Mouse (Mus musculus) embryonic facial prominence, embryonic 14.5 days (tissue): ENCODE results near the gene Mcm10. TPM values are rescaled to one million over a fixed set of nuclear protein-coding genes. Genes with fewer than 3 reads are reported as not detected.

Experiments
- ATAC-seq: fragments of 200-750 bp; cut with Nextera tagmentation; 2 replicates; pipeline ENCODE4 v1.8.0; 2017; ENCODE audit warnings: low read depth, moderate number of reproducible peaks, moderate TSS enrichment
- DNase-seq: peaks from one replicate; pipeline ENCODE4 v3.0.0-alpha.2; 2015; ENCODE audit warnings: low spot score
- H3K27ac ChIP-seq: fragments of 300-500 bp; sonication (generic); replicated peaks from 2 replicates; pipeline ENCODE4 v1.5.1; 2014; ENCODE audit warnings: low read depth, mild to moderate bottlenecking, low read length, moderate library complexity
- H3K27me3 ChIP-seq: fragments of 300-500 bp; sonication (generic); replicated peaks from 2 replicates; pipeline ENCODE4 v1.6.1; 2014; ENCODE audit warnings: low read length; ENCODE audit not compliant: control insufficient read depth, insufficient read depth
- H3K36me3 ChIP-seq: fragments of 300-500 bp; sonication (generic); 2 replicates; pipeline ENCODE4 v1.6.1; 2014; ENCODE audit warnings: low read length, mixed read lengths; ENCODE audit not compliant: control insufficient read depth, insufficient read depth
- H3K4me1 ChIP-seq: fragments of 300-500 bp; sonication (generic); 2 replicates; pipeline ENCODE4 v1.6.1; 2014; ENCODE audit warnings: antibody characterized with exemption, low read length; ENCODE audit not compliant: control insufficient read depth, insufficient read depth
- H3K4me2 ChIP-seq: fragments of 300-500 bp; sonication (generic); 2 replicates; pipeline ENCODE4 v1.6.1; 2014; ENCODE audit warnings: low read depth, mild to moderate bottlenecking, low read length, moderate library complexity, mixed read lengths
- H3K4me3 ChIP-seq: fragments of 300-500 bp; sonication (generic); 2 replicates; pipeline ENCODE4 v1.5.1; 2014; ENCODE audit warnings: low read depth, mild to moderate bottlenecking, low read length
- H3K9ac ChIP-seq: fragments of 300-500 bp; sonication (generic); 2 replicates; pipeline ENCODE4 v1.6.1; 2014; ENCODE audit warnings: low read depth, mild to moderate bottlenecking, low read length, moderate library complexity, mixed read lengths
- H3K9me3 ChIP-seq: fragments of 300-500 bp; sonication (generic); 2 replicates; pipeline ENCODE4 v1.6.1; 2016; ENCODE audit warnings: low read length; ENCODE audit not compliant: control insufficient read depth
- WGBS: fragments of 180-500 bp; shearing (Covaris S2); extraction: QIAGEN DNeasy Blood & Tissue Kit; methylation state at CpG from one replicate; pipeline ENCODE4 v1.1.7; 2014; 5-methylcytosine and 5-hydroxymethylcytosine counted together
- polyA plus RNA-seq: library from polyadenylated mRNA; unstranded; fragments of >200 nt; fragmentation: Nextera tagmentation; extraction: Ambion mirVana; gene quantifications from 2 replicates; pipeline ENCODE4 v1.2.1, GENCODE M21; 2014

The Mcm10 gene
- polyA plus RNA-seq, 1 experiment from 2014 or later, result 23.3 TPM

- H3K27me3 ChIP-seq, result no peaks in the 10 kb centered on the region
- WGBS, result 92% methylated on average over 6 of the region's 6 CpGs
- H3K27ac ChIP-seq, result no peak overlapping the region
- no peak overlapping the region for H3K9ac ChIP-seq
- no peak overlapping the region for H3K4me3 ChIP-seq
- no peaks in the 10 kb centered on the region for H3K4me1 ChIP-seq
- no peak for DNase-seq
- H3K4me2 ChIP-seq, result no peak overlapping the region
- H3K36me3 ChIP-seq, result peaks cover 48% of the 10 kb centered on the region
- H3K9me3 ChIP-seq, result no peaks in the 10 kb centered on the region
- no peak for ATAC-seq
Observed at GRCm38 (mm10) chr2:5001266-5001665, 11.3 kb downstream of the Mcm10 start.

GRCm38 (mm10) chr2:4998905-4999304 is 13.7 kb downstream of the Mcm10 start:
- H3K27ac ChIP-seq, result no peak overlapping the region
- peaks cover 58% of the 10 kb centered on the region for H3K36me3 ChIP-seq
- H3K27me3 ChIP-seq, result no peaks in the 10 kb centered on the region
- H3K4me3 ChIP-seq, result no peak overlapping the region
- H3K9ac ChIP-seq, result no peak overlapping the region
- WGBS, result 79% methylated on average over 3 of the region's 3 CpGs
- no peaks in the 10 kb centered on the region for H3K9me3 ChIP-seq
- H3K4me1 ChIP-seq, result no peaks in the 10 kb centered on the region
- ATAC-seq (no peak), DNase-seq (no peak)
- no peak overlapping the region for H3K4me2 ChIP-seq

- Histone ChIP-seq H3K4me3 (no peak overlapping the region), H3K27me3 (no peaks in the 10 kb centered on the region), H3K36me3 (peaks cover 58% of the 10 kb centered on the region), H3K4me1 (no peaks in the 10 kb centered on the region), H3K9me3 (no peaks in the 10 kb centered on the region), H3K4me2 (no peak overlapping the region), H3K9ac (no peak overlapping the region), H3K27ac (no peak overlapping the region)
- ATAC-seq (no peak), DNase-seq (no peak)
- WGBS, result 97% methylated on average over 6 of the region's 6 CpGs
Observed at GRCm38 (mm10) chr2:4996421-4996824, 16.2 kb downstream of the Mcm10 start.

GRCm38 (mm10) chr2:4995646-4996045 is 16.9 kb downstream of the Mcm10 start:
- peaks cover 58% of the 10 kb centered on the region for H3K36me3 ChIP-seq
- ATAC-seq (no peak), DNase-seq (no peak)
- H3K9ac ChIP-seq, result no peak overlapping the region
- no peaks in the 10 kb centered on the region for H3K27me3 ChIP-seq
- H3K4me1 ChIP-seq, result no peaks in the 10 kb centered on the region
- 91% methylated on average over 11 of the region's 11 CpGs for WGBS
- no peak overlapping the region for H3K4me2 ChIP-seq
- H3K4me3 ChIP-seq, result no peak overlapping the region
- H3K27ac ChIP-seq, result no peak overlapping the region
- no peaks in the 10 kb centered on the region for H3K9me3 ChIP-seq

GRCm38 (mm10) chr2:4994436-4994835 is 18.2 kb downstream of the Mcm10 start:
- Histone ChIP-seq H3K4me1 (no peaks in the 10 kb centered on the region), H3K4me2 (no peak overlapping the region), H3K27ac (no peak overlapping the region), H3K36me3 (peaks cover 58% of the 10 kb centered on the region), H3K9ac (no peak overlapping the region), H3K9me3 (no peaks in the 10 kb centered on the region), H3K27me3 (no peaks in the 10 kb centered on the region), H3K4me3 (no peak overlapping the region)
- no peak for DNase-seq
- 81% methylated on average over 4 of the region's 4 CpGs for WGBS
- no peak for ATAC-seq

- Histone ChIP-seq H3K4me1 (no peaks in the 10 kb centered on the region), H3K36me3 (peaks cover 52% of the 10 kb centered on the region), H3K4me2 (no peak overlapping the region), H3K27me3 (no peaks in the 10 kb centered on the region), H3K9ac (no peak overlapping the region), H3K4me3 (no peak overlapping the region), H3K9me3 (no peaks in the 10 kb centered on the region), H3K27ac (no peak overlapping the region)
- WGBS, result 94% methylated on average over 11 of the region's 11 CpGs
- no peak for ATAC-seq
- DNase-seq, result no peak
Observed at GRCm38 (mm10) chr2:4993584-4993983, 19.0 kb downstream of the Mcm10 start.

GRCm38 (mm10) chr2:4988826-4989424 is 23.7 kb downstream of the Mcm10 start:
- Histone ChIP-seq H3K9me3 (no peaks in the 10 kb centered on the region), H3K36me3 (peaks cover 19% of the 10 kb centered on the region), H3K4me1 (no peaks in the 10 kb centered on the region), H3K27me3 (no peaks in the 10 kb centered on the region), H3K9ac (no peak overlapping the region), H3K4me3 (no peak overlapping the region), H3K27ac (no peak overlapping the region), H3K4me2 (no peak overlapping the region)
- ATAC-seq (no peak), DNase-seq (no peak)
- WGBS, result 66% methylated on average over 11 of the region's 11 CpGs

- no peak for ATAC-seq
- H3K36me3 ChIP-seq, result peaks cover 16% of the 10 kb centered on the region
- H3K4me1 ChIP-seq, result no peaks in the 10 kb centered on the region
- H3K9ac ChIP-seq, result no peak overlapping the region
- H3K9me3 ChIP-seq, result no peaks in the 10 kb centered on the region
- no peak overlapping the region for H3K4me2 ChIP-seq
- no peak for DNase-seq
- H3K27me3 ChIP-seq, result no peaks in the 10 kb centered on the region
- no peak overlapping the region for H3K27ac ChIP-seq
- H3K4me3 ChIP-seq, result no peak overlapping the region
- WGBS, result 81% methylated on average over 8 of the region's 8 CpGs
Observed at GRCm38 (mm10) chr2:4987388-4988180, 25.0 kb downstream of the Mcm10 start.

GRCm38 (mm10) chr2:4986798-4987197 is 25.8 kb downstream of the Mcm10 start:
- peaks cover 12% of the 10 kb centered on the region; the same call in 1 of the 2 replicates for H3K36me3 ChIP-seq
- H3K4me1 ChIP-seq, result no peaks in the 10 kb centered on the region
- H3K27me3 ChIP-seq, result no peaks in the 10 kb centered on the region
- no peak overlapping the region for H3K9ac ChIP-seq
- no peak overlapping the region for H3K4me2 ChIP-seq
- no peaks in the 10 kb centered on the region for H3K9me3 ChIP-seq
- H3K27ac ChIP-seq, result no peak overlapping the region
- 59% methylated on average over 4 of the region's 4 CpGs for WGBS
- no peak overlapping the region for H3K4me3 ChIP-seq
- no peak for DNase-seq
- ATAC-seq, result no peak
